Mouse (Mus musculus) MEL (cell line): ENCODE measurements around the gene Ikzf2. TPM values are rescaled to one million over a fixed set of nuclear protein-coding genes. Genes with fewer than 3 reads are reported as not detected.

ENCODE experiments used
- DNase-seq: peaks from one replicate; pipeline ENCODE4 v3.0.0; 2011; ENCODE audit warnings: low read depth, low spot score
- H3K27ac ChIP-seq: 2 replicates; pipeline ENCODE4 v1.5.1; 2012; ENCODE audit warnings: low read depth, mild to moderate bottlenecking, control low read depth, low read length, moderate library complexity; ENCODE audit not compliant: control insufficient read depth
- H3K27me3 ChIP-seq, 2 experiments: fragments of 150-350 bp in 1 of 2; sonication (generic) in 1 of 2; 2 replicates each; pipeline ENCODE4 v1.6.1; 2012; ENCODE audit warnings: low read length in 2 of 2, mild to moderate bottlenecking in 2 of 2, improper control_type of control experiment in 1 of 2, moderate library complexity in 1 of 2; ENCODE audit not compliant: insufficient read depth in 2 of 2, control insufficient read depth in 1 of 2
- H3K36me3 ChIP-seq, 2 experiments: 2 replicates each; pipeline ENCODE4 v1.6.1; 2012 to 2014; ENCODE audit warnings: low read length in 2 of 2, improper control_type of control experiment in 1 of 2, inconsistent platforms in 1 of 2, mild to moderate bottlenecking in 1 of 2; ENCODE audit not compliant: insufficient read depth in 2 of 2, control insufficient read depth in 1 of 2
- H3K4me1 ChIP-seq, 2 experiments: fragments of 150-350 bp in 1 of 2; sonication (generic) in 1 of 2; 2 replicates each; pipeline ENCODE4 v1.6.1; 2012; ENCODE audit warnings: low read length in 2 of 2, improper control_type of control experiment in 1 of 2, mild to moderate bottlenecking in 1 of 2; ENCODE audit not compliant: insufficient read depth in 2 of 2, control insufficient read depth in 1 of 2
- H3K4me3 ChIP-seq, 2 experiments: fragments of 150-350 bp in 1 of 2; sonication (generic) in 1 of 2; 2 replicates each; pipeline ENCODE4 v1.5.1; 2012; ENCODE audit warnings: low read depth in 2 of 2, low read length in 2 of 2, mild to moderate bottlenecking in 2 of 2, moderate library complexity in 2 of 2, control low read depth in 1 of 2, improper control_type of control experiment in 1 of 2; ENCODE audit not compliant: control insufficient read depth in 1 of 2, insufficient read depth in 1 of 2
- H3K79me2 ChIP-seq: 2 replicates; pipeline ENCODE4 v1.6.1; 2012; ENCODE audit warnings: mild to moderate bottlenecking, low read length, moderate library complexity; ENCODE audit not compliant: control insufficient read depth, poor library complexity, insufficient read depth
- H3K9ac ChIP-seq: 2 replicates; pipeline ENCODE4 v1.6.1; 2012; ENCODE audit warnings: low read depth, mild to moderate bottlenecking, control low read depth, low read length, moderate library complexity; ENCODE audit not compliant: control insufficient read depth, poor library complexity, severe bottlenecking
- H3K9me3 ChIP-seq: fragments of 150-350 bp; sonication (generic); replicated peaks from 2 replicates; pipeline ENCODE4 v1.6.1; 2012; ENCODE audit warnings: mild to moderate bottlenecking, low read length, improper control_type of control experiment, moderate library complexity; ENCODE audit not compliant: insufficient read depth
- BHLHE40 ChIP-seq: IDR thresholded peaks from 2 replicates; pipeline ENCODE4 v1.6.1; 2012; ENCODE audit warnings: low read depth, mild to moderate bottlenecking, inconsistent platforms, low read length, improper control_type of control experiment, borderline replicate concordance
- CHD2 ChIP-seq: IDR thresholded peaks from 2 replicates; pipeline ENCODE4 v1.6.1; 2011; ENCODE audit warnings: low read length, improper control_type of control experiment
- CTCF ChIP-seq, 3 experiments: IDR thresholded peaks in 2 of 3; conservative IDR thresholded peaks in 1 of 3; 2 replicates each; pipeline ENCODE4 v1.5.1; 2011 to 2012; ENCODE audit warnings: low read length in 3 of 3, low read depth in 2 of 3, mild to moderate bottlenecking in 2 of 3, improper control_type of control experiment in 1 of 3, inconsistent platforms in 1 of 3, mixed read lengths in 1 of 3, moderate library complexity in 1 of 3; ENCODE audit not compliant: control insufficient read depth in 1 of 3, insufficient read depth in 1 of 3, poor library complexity in 1 of 3, severe bottlenecking in 1 of 3
- ELF1 ChIP-seq: IDR thresholded peaks from 2 replicates; pipeline ENCODE4 v1.6.1; 2014; ENCODE audit warnings: low read depth, mild to moderate bottlenecking, inconsistent platforms, low read length, improper control_type of control experiment, moderate library complexity
- ETS1 ChIP-seq: IDR thresholded peaks from 2 replicates; pipeline ENCODE4 v1.6.1; 2012; ENCODE audit warnings: low read depth, mild to moderate bottlenecking, inconsistent platforms, low read length, improper control_type of control experiment, moderate library complexity
- GABPA ChIP-seq: IDR thresholded peaks from 2 replicates; pipeline ENCODE4 v1.6.1; 2012; ENCODE audit warnings: low read depth, mild to moderate bottlenecking, inconsistent platforms, low read length, improper control_type of control experiment, moderate library complexity
- HCFC1 ChIP-seq: IDR thresholded peaks from 2 replicates; pipeline ENCODE4 v1.6.1; 2012; ENCODE audit warnings: low read depth, mild to moderate bottlenecking, inconsistent platforms, low read length, improper control_type of control experiment, moderate library complexity
- JUND ChIP-seq: IDR thresholded peaks from 2 replicates; pipeline ENCODE4 v1.6.1; 2011; ENCODE audit warnings: low read depth, mild to moderate bottlenecking, improper control_type of control experiment, low read length
- KAT2A ChIP-seq: conservative IDR thresholded peaks from 2 replicates; pipeline ENCODE4 v1.6.1; 2012; ENCODE audit warnings: low read depth, low read length, improper control_type of control experiment, inconsistent platforms
- MAFK ChIP-seq: IDR thresholded peaks from 2 replicates; pipeline ENCODE4 v1.6.1; 2011; ENCODE audit warnings: low read depth, mild to moderate bottlenecking, low read length, improper control_type of control experiment, borderline replicate concordance
- MAX ChIP-seq: IDR thresholded peaks from 2 replicates; pipeline ENCODE4 v1.6.1; 2011; ENCODE audit warnings: low read length, improper control_type of control experiment
- MAZ ChIP-seq: IDR thresholded peaks from 2 replicates; pipeline ENCODE4 v1.6.1; 2012; ENCODE audit warnings: low read depth, mild to moderate bottlenecking, inconsistent platforms, low read length, improper control_type of control experiment
- MEF2A ChIP-seq: IDR thresholded peaks from 2 replicates; pipeline ENCODE4 v1.6.1; 2014; ENCODE audit warnings: low read depth, mild to moderate bottlenecking, inconsistent platforms, low read length, improper control_type of control experiment; ENCODE audit not compliant: poor library complexity, insufficient replicate concordance, severe bottlenecking; ENCODE audit errors: extremely low read depth
- MXI1 ChIP-seq: IDR thresholded peaks from 2 replicates; pipeline ENCODE4 v1.6.1; 2011; ENCODE audit warnings: mild to moderate bottlenecking, low read depth, low read length, improper control_type of control experiment
- MYB ChIP-seq: IDR thresholded peaks from 2 replicates; pipeline ENCODE4 v1.6.1; 2011; ENCODE audit warnings: mild to moderate bottlenecking, low read depth, low read length, improper control_type of control experiment
- NELFE ChIP-seq: IDR thresholded peaks from 2 replicates; pipeline ENCODE4 v1.6.1; 2011; ENCODE audit warnings: low read depth, low read length, improper control_type of control experiment
- NRF1 ChIP-seq: IDR thresholded peaks from 2 replicates; pipeline ENCODE4 v1.6.1; 2014; ENCODE audit warnings: low read depth, mild to moderate bottlenecking, inconsistent platforms, low read length, improper control_type of control experiment, moderate library complexity; ENCODE audit not compliant: poor library complexity, insufficient read depth, severe bottlenecking
- POLR2AphosphoS5 ChIP-seq: IDR thresholded peaks from 2 replicates; pipeline ENCODE4 v1.6.1; 2012; ENCODE audit warnings: low read depth, borderline replicate concordance, mild to moderate bottlenecking, inconsistent platforms, low read length, moderate library complexity, mixed read lengths
- RAD21 ChIP-seq: IDR thresholded peaks from 2 replicates; pipeline ENCODE4 v1.6.1; 2011; ENCODE audit warnings: mild to moderate bottlenecking, low read depth, low read length, improper control_type of control experiment
- RCOR1 ChIP-seq: IDR thresholded peaks from 2 replicates; pipeline ENCODE4 v1.6.1; 2012; ENCODE audit warnings: low read depth, mild to moderate bottlenecking, inconsistent platforms, low read length, improper control_type of control experiment
- SIN3A ChIP-seq: IDR thresholded peaks from 2 replicates; pipeline ENCODE4 v1.6.1; 2012; ENCODE audit warnings: low read length, improper control_type of control experiment, inconsistent platforms
- SMC3 ChIP-seq: IDR thresholded peaks from 2 replicates; pipeline ENCODE4 v1.6.1; 2011; ENCODE audit warnings: low read depth, low read length, improper control_type of control experiment
- TAL1 ChIP-seq: IDR thresholded peaks from 2 replicates; pipeline ENCODE4 v1.6.1; 2012; ENCODE audit warnings: mild to moderate bottlenecking, inconsistent platforms, low read length, moderate library complexity, mixed read lengths
- TBP ChIP-seq: IDR thresholded peaks from 2 replicates; pipeline ENCODE4 v1.8.0; 2011; ENCODE audit warnings: low read depth, low read length, improper control_type of control experiment
- TCF12 ChIP-seq: IDR thresholded peaks from 2 replicates; pipeline ENCODE4 v1.6.1; 2014; ENCODE audit warnings: low read depth, mild to moderate bottlenecking, inconsistent platforms, low read length, improper control_type of control experiment, moderate library complexity
- ZC3H11A ChIP-seq: IDR thresholded peaks from 2 replicates; pipeline ENCODE4 v1.6.1; 2012; ENCODE audit warnings: low read depth, mild to moderate bottlenecking, inconsistent platforms, low read length, improper control_type of control experiment
- ZNF384 ChIP-seq: IDR thresholded peaks from 2 replicates; pipeline ENCODE4 v1.6.1; 2012; ENCODE audit warnings: low read depth, mild to moderate bottlenecking, inconsistent platforms, low read length, improper control_type of control experiment
- polyA plus RNA-seq, 2 experiments: library from polyadenylated mRNA; stranded (reverse) in 1 of 2; unstranded in 1 of 2; fragments of >175 nt in 1 of 2; fragments of >200 nt in 1 of 2; gene quantifications; 2 replicates each; pipeline versions ENCODE4 v1.2.1 to v1.2.4; 2012; ENCODE audit warnings: low replicate concordance in 2 of 2, low read depth in 1 of 2; ENCODE audit not compliant: insufficient read length in 2 of 2, insufficient read depth in 1 of 2, missing spikeins in 1 of 2
- total RNA-seq: library from RNA; depleted of rRNA; stranded (reverse); fragments of 300-350 nt; gene quantifications from 2 replicates; pipeline ENCODE4 v1.2.3, GENCODE M21; 2012; rRNA removed

The Ikzf2 gene
- total and polyA plus RNA-seq, 3 experiments = 2.9 to 5.6 TPM; not detected in 1

GRCm38 (mm10) chr1:69488625-69489024 lies 198.4 kb downstream of the Ikzf2 start:
- no peaks in the 10 kb centered on the region for H3K9me3 ChIP-seq
- peaks cover 2 to 3% of the 10 kb centered on the region in 2 experiments for H3K4me1 ChIP-seq
- H3K9ac ChIP-seq = no peak overlapping the region
- H3K27ac ChIP-seq = no peak overlapping the region
- no peaks in the 10 kb centered on the region for H3K27me3 ChIP-seq
- no peak overlapping the region for H3K4me3 ChIP-seq
- H3K36me3 ChIP-seq = no peaks in the 10 kb centered on the region; a peak in 1 of 4 replicates
- H3K79me2 ChIP-seq = no peaks in the 10 kb centered on the region
- DNase-seq = peak; percentile 41
- TF ChIP-seq KAT2A = no peak
- no peak for TF ChIP-seq ZNF384
- TF ChIP-seq HCFC1 = no peak
- no peak for TF ChIP-seq MEF2A
- TF ChIP-seq MAFK = no peak
- TF ChIP-seq MXI1 = no peak
- TF ChIP-seq NELFE = no peak
- no peak for TF ChIP-seq BHLHE40
- TF ChIP-seq ELF1 = no peak
- TF ChIP-seq ZC3H11A = peak; percentile 82
- no peak for TF ChIP-seq TAL1
- TF ChIP-seq SIN3A = no peak
- TF ChIP-seq TCF12 = no peak
- TF ChIP-seq NRF1 = no peak
- TF ChIP-seq RAD21 = peak; percentile 65
- no peak for TF ChIP-seq RCOR1
- no peak for TF ChIP-seq JUND
- no peak for TF ChIP-seq MAX
- no peak for TF ChIP-seq CHD2
- TF ChIP-seq MAZ = no peak
- TF ChIP-seq POLR2AphosphoS5 = no peak
- peak; percentile 72 for TF ChIP-seq SMC3
- TF ChIP-seq CTCF (IDR thresholded peaks at IDR 0.05 in 2 of 3, conservative IDR thresholded peaks at IDR 0.05 in 1 of 3; ENCODE audit: control insufficient read depth in 1 of 3, insufficient read depth in 1 of 3, low read depth in 2 of 3, low read length in 3 of 3, poor library complexity in 1 of 3, severe bottlenecking in 1 of 3) = peak; percentile 52 to 54 (median 52)
- TF ChIP-seq GABPA = no peak
- TF ChIP-seq TBP = no peak
- no peak for TF ChIP-seq MYB
- TF ChIP-seq ETS1 = no peak

Other genes with a start within 250 kb of the Ikzf2 start
- gene Spag16, start 139.7 kb upstream of the Ikzf2 start, total RNA-seq = not detected in 2 replicates
- not detected for gene Spag16, start 139.7 kb upstream of the Ikzf2 start, polyA plus RNA-seq